Mouse (Mus musculus) embryonic fibroblast, embryonic 13.5 days (primary cell): Measurements from ENCODE around the gene Usp18.

ENCODE experiments used
- CTCF ChIP-seq: IDR thresholded peaks from 2 replicates; pipeline ENCODE4 v1.5.1; 2011; ENCODE audit warnings: mild to moderate bottlenecking, control low read depth, low read length, moderate library complexity, borderline replicate concordance; ENCODE audit not compliant: insufficient read depth
- POLR2A ChIP-seq: IDR thresholded peaks from 2 replicates; pipeline ENCODE4 v1.6.1; 2011; ENCODE audit warnings: low read depth, mild to moderate bottlenecking, control low read depth, low read length, moderate library complexity

DNA sequence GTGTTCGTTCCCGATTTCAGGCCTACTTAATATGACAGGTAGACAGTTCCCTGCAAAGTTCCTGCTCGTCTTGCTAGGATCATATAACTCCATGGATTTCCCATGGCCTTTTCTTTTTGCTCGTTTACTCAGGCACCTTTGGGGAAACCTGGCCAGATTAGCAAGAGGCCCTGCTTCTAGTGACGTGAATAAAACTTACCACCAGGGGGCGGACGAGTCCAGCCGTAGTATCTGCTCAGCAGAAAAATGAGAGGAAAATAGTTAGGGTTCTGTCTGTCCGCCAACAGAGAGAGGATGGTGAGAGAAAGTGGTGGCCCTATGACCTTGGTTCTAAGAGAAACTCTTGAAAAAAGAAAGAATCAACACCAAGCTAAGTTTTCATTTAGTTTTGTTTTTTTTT lies 14.8 kb downstream of the Usp18 start:
- TF ChIP-seq CTCF = no peak
- no peak for TF ChIP-seq POLR2A
